In the genomic region with DNA sequence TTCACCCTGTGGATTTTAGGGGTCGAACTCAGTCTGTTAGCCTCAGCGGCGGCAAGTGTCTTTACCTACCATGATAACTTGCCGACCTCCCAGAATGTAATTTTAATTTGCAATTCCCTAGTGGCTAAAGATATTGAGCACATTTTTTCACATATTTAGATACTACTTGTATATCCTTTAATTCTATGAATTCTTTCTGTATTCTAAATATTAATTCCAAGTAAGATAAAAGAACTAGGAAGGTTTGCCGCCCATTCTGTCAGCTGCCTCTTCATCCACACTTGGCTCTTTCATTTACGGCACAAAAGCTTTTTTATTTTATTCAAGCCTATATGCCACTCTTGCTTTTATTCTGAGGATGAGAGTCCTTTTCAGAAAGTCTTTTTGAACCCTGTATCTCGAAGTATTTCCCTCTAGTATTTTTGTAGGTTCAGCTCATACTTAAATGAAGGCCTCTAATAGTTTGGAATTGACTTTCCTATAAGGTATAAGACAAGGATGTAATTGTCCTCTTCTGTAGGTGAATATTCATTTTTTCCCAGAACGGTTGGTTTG, we compare ENCODE assay signal across 12 mouse cellular contexts.
"Had no signal": no experiment of that assay in that cellular context is flagged by ENCODE, and none has a peak within 500 bp of the region (broad histone marks: within the 10 kb centered on the region; RNA-seq: fewer than 3 reads in every experiment).

No protein-coding gene starts in this region.

- DNase-seq: retina, postnatal 1 day; right cerebral cortex, adult 18-20 months; right cerebral cortex, postnatal 14 days; right cerebral cortex, postnatal 25 days; right cerebral cortex, postnatal 4 days; spleen, adult 18-20 months; thymus, adult 18-20 months; thymus, adult 2 months; thymus, postnatal 14 days; thymus, postnatal 25 days; thymus, postnatal 36 days; thymus, postnatal 4 days had no signal
